Mouse (Mus musculus) hindbrain, embryonic 13.5 days (tissue): ENCODE measurements around the gene Oxct2b. TPM values are rescaled to one million over a fixed set of nuclear protein-coding genes. Genes with fewer than 3 reads are reported as not detected.
"Not testable (repeated sequence)": the region's sequence is repeated elsewhere in the genome, so short reads cannot be mapped to it uniquely, and the experiment has no call there.

ENCODE experiments used
- ATAC-seq: fragments of 200-750 bp; cut with Nextera tagmentation; 2 replicates; pipeline ENCODE4 v1.8.0; 2017; ENCODE audit warnings: moderate TSS enrichment; ENCODE audit not compliant: low FRiP score
- H3K27ac ChIP-seq: fragments of 300-500 bp; sonication (generic); 2 replicates; pipeline ENCODE4 v1.5.1; 2015; ENCODE audit warnings: inconsistent platforms, mild to moderate bottlenecking, moderate library complexity
- H3K27me3 ChIP-seq: fragments of 300-500 bp; sonication (generic); 2 replicates; pipeline ENCODE4 v1.6.1; 2015; ENCODE audit warnings: mild to moderate bottlenecking, inconsistent platforms
- H3K36me3 ChIP-seq: fragments of 300-500 bp; sonication (generic); 2 replicates; pipeline ENCODE4 v1.6.1; 2015; ENCODE audit warnings: mild to moderate bottlenecking, inconsistent platforms
- H3K4me1 ChIP-seq: fragments of 300-500 bp; sonication (generic); replicated peaks from 2 replicates; pipeline ENCODE4 v1.6.1; 2015; ENCODE audit warnings: inconsistent platforms
- H3K4me2 ChIP-seq: fragments of 300-500 bp; sonication (generic); 2 replicates; pipeline ENCODE4 v1.6.1; 2015; ENCODE audit warnings: inconsistent platforms, mild to moderate bottlenecking, moderate library complexity
- H3K4me3 ChIP-seq: fragments of 300-500 bp; sonication (generic); 2 replicates; pipeline ENCODE4 v1.5.1; 2015; ENCODE audit warnings: mild to moderate bottlenecking, inconsistent platforms
- H3K9ac ChIP-seq: fragments of 300-500 bp; sonication (generic); 2 replicates; pipeline ENCODE4 v1.6.1; 2015; ENCODE audit warnings: mild to moderate bottlenecking, inconsistent platforms
- H3K9me3 ChIP-seq: fragments of 300-500 bp; sonication (generic); 2 replicates; pipeline ENCODE4 v1.6.1; 2016; ENCODE audit warnings: inconsistent platforms
- WGBS: fragments of 180-500 bp; shearing (Covaris S2); methylation state at CpG from one replicate; pipeline ENCODE4 v1.1.7; 2015; 5-methylcytosine and 5-hydroxymethylcytosine counted together
- polyA plus RNA-seq: library from polyadenylated mRNA; unstranded; fragments of >200 nt; fragmentation: Nextera tagmentation; extraction: Ambion mirVana; gene quantifications from 2 replicates; pipeline ENCODE4 v1.2.1, GENCODE M21; 2015

Gene Oxct2b
- polyA plus RNA-seq, 1 experiment from 2014 or later, result 0.21 TPM

GRCm38 (mm10) chr4:123161251-123161650 lies 45.2 kb downstream of the Oxct2b start:
- H3K4me2 ChIP-seq, H3K27me3 ChIP-seq, H3K36me3 ChIP-seq, H3K4me3 ChIP-seq, H3K9me3 ChIP-seq, ATAC-seq, H3K27ac ChIP-seq, H3K9ac ChIP-seq, H3K4me1 ChIP-seq: not testable (repeated sequence)
- WGBS, result 87% methylated on average over 3 of the region's 3 CpGs

DNA sequence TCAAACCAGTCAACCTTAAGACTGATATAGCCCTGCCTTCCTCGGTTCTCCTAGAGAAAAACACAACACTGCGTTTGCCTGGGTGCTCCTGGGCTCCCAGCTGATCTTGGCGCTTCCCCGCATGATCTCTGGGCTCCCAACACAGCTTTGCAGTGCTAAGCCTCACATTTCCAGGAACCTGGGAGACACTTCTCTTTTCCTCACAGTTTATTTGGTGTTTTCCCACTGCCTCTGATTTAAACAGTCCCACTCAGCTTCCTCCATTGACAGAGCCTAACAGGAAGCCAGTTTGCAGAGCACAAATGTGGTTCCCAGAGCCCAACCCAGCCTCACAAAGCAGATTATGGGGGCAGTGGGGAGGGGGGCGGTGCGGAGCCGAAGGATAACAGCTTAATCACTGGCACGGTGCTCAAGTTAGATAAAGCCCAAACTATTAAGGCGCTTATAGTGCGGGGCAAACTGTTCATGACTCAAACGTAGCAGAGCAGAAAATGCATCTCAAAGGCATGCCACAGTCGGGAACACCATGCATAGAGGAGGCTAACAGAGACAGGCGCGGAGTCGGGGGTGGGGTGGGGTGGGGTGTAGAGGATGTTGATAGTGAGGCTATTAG lies 46.3 kb downstream of the Oxct2b start:
- Histone ChIP-seq H3K9ac (peak overlapping the region; percentile 11; the same call in 1 of the 2 replicates), H3K4me3 (no peak overlapping the region), H3K4me1 (peaks cover 9% of the 10 kb centered on the region), H3K4me2 (peak overlapping the region; percentile 41), H3K27ac (no peak overlapping the region), H3K27me3 (peaks cover 3% of the 10 kb centered on the region; the same call in 1 of the 2 replicates), H3K36me3 (no peaks in the 10 kb centered on the region), H3K9me3 (no peaks in the 10 kb centered on the region)
- 22% methylated on average over 15 of the region's 15 CpGs for WGBS
- no peak for ATAC-seq

DNA sequence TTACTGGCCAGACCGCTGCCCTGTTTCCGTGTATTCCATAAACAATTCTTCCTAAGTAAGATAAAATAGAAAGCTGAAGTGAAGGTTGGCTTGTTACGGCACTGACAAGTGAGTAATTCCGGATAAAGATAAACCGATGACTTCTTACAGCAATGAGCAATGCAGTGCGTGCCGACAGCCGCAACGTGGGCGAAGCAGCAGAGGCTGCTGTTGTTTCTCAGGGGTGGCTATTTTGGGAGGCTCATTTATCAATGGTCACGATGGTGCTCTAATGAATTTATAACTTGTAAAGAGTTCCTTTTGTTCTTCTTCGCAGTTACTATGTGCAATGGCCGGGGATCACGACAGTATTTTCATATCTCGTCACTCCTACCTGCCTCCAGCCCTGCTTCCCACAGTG lies 48.1 kb downstream of the Oxct2b start:
- H3K4me2 ChIP-seq, result no peak overlapping the region
- ATAC-seq, result no peak

More for the DNA sequence above, 48.1 kb downstream of the Oxct2b start:
- H3K4me1 ChIP-seq, result peaks cover 9% of the 10 kb centered on the region
- 85% methylated on average over 15 of the region's 15 CpGs for WGBS
- H3K27me3 ChIP-seq, result peaks cover 3% of the 10 kb centered on the region; the same call in 1 of the 2 replicates
- no peak overlapping the region for H3K4me3 ChIP-seq
- H3K36me3 ChIP-seq, result no peaks in the 10 kb centered on the region
- no peak overlapping the region for H3K9ac ChIP-seq
- peaks cover 2% of the 10 kb centered on the region; the same call in 1 of the 2 replicates for H3K9me3 ChIP-seq
- H3K27ac ChIP-seq, result no peak overlapping the region

Other genes with a start within 250 kb of the Oxct2b start
- 76.0 and 82.5 TPM in 2 replicates for gene Cap1, start 230.2 kb upstream of the Oxct2b start, polyA plus RNA-seq
- 29.6 and 36.7 TPM in 2 replicates for gene Mfsd2a, start 155.1 kb upstream of the Oxct2b start, polyA plus RNA-seq
- 75.9 and 77.3 TPM in 2 replicates for gene Mycl, start 120.6 kb upstream of the Oxct2b start, polyA plus RNA-seq
- gene Trit1, start 99.7 kb upstream of the Oxct2b start, polyA plus RNA-seq, result 25.4 and 27.1 TPM in 2 replicates
- gene Bmp8b, start 11.1 kb upstream of the Oxct2b start, polyA plus RNA-seq, result 0.22 TPM in 2 replicates
- 60.9 and 64.8 TPM in 2 replicates for gene Ppie, start 23.7 kb downstream of the Oxct2b start, polyA plus RNA-seq
- gene Hpcal4, start 67.0 kb downstream of the Oxct2b start, polyA plus RNA-seq, result 14.9 and 18.8 TPM in 2 replicates
- gene Nt5c1a, start 85.2 kb downstream of the Oxct2b start, polyA plus RNA-seq, result not detected in 2 replicates
- 8.0 and 8.8 TPM in 2 replicates for gene Heyl, start 117.3 kb downstream of the Oxct2b start, polyA plus RNA-seq
- gene Pabpc4, start 146.1 kb downstream of the Oxct2b start, polyA plus RNA-seq, result 28.0 and 30.0 TPM in 2 replicates
- gene Oxct2a, start 207.4 kb downstream of the Oxct2b start, polyA plus RNA-seq, result not detected in 2 replicates
- gene Bmp8a, start 227.0 kb downstream of the Oxct2b start, polyA plus RNA-seq, result 0.26 and 0.31 TPM in 2 replicates